Mouse (Mus musculus): ENCODE data around the gene Pitpnm1. TPM values are rescaled to one million over a fixed set of nuclear protein-coding genes. Genes with fewer than 3 reads are reported as not detected.

Pitpnm1 gene
- polyA plus RNA-seq, 1 experiment from 2014 or later: 17.3 TPM

DNA sequence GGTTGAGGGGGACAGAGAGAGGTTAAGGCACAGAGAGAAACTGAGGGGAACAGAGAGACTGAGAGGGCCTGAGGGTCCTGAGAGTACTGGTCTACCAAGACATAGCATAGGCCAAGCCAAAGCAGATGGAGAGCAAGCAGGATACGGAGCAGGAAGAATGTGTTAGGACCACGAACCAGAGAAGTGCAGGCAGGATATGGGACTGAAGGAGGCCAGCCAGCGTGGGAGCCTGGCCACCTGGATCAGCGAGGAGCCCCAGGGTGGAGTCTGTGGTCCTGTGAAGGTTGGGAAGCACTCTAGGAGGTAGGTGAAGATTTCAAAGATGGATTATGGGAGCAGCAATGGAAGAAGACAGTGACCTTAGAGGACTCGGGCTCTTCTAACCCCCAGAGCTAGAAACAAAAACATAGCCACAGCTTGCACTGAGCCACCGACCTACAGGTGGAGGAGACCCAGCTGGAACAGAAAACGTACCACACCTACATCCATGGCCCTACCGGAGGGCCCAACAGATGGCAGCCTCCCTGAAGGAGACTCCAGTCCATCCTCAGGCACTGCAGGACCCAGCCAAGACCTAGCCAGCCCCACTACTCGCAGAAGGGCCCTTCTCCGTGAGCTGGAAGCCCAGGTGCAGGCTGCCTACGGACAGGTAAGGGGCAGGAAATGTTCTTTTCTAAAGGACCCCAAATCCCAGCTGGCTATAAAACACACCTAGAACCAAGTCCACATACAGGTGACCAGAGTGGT is 17.4 kb upstream of the Pitpnm1 start:
- ATAC-seq (ENCODE audit: insufficient number of reproducible peaks, insufficient read depth, low FRiP score, low read depth): no peak
- Histone ChIP-seq H3K9ac (ENCODE audit: low read length) (no peak overlapping the region), H3K27me3 (ENCODE audit: control insufficient read depth, insufficient read depth, low read length) (0 out of 2 replicates have a peak, but pooled peaks cover 5% of the 10 kb centered on the region)

DNA sequence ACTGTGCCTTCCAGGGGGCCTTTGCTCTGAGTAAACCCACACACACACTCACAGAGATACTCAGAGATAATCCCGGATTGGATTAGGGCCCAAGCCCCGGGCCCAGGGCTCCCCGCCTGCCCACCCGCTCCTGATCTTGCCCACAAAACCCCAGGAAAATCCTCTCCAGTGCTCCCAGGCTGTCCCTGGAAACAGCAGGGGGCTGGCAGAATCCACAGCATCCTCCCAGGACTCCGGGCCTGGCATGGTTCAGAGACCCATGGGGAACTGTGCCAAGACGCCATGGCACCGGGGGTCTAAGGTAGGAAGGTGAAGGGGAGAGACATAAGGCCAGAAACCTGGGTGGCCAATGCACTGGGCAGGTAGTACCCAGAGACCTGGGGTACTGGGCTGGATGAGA is 16.5 kb upstream of the Pitpnm1 start:
- Histone ChIP-seq H3K36me3 (ENCODE audit: control insufficient read depth, insufficient read depth, low read length) (no peaks in the 10 kb centered on the region), H3K4me3 (ENCODE audit: control insufficient read depth in 1 of 2, insufficient read depth in 1 of 2, low read depth in 1 of 2, low read length in 2 of 2) (no peak overlapping the region), H3K9me3 (ENCODE audit: control insufficient read depth, low read length) (no peaks in the 10 kb centered on the region), H3K27me3 (ENCODE audit: control insufficient read depth, insufficient read depth, low read length) (0 out of 2 replicates have a peak, but pooled peaks cover 5% of the 10 kb centered on the region), H3K27ac (replicated peaks in 1 of 2; ENCODE audit: control insufficient read depth in 1 of 2, insufficient read depth in 1 of 2, low read depth in 2 of 2, low read length in 2 of 2) (no peak overlapping the region), H3K9ac (ENCODE audit: low read length) (no peak overlapping the region), H3K4me2 (ENCODE audit: low read length) (no peak overlapping the region), H3K4me1 (ENCODE audit: control insufficient read depth in 2 of 2, insufficient read depth in 2 of 2, low read length in 2 of 2) (peaks cover 5 to 9% of the 10 kb centered on the region in 2 experiments; a peak in 3 of 4 replicates)
- no peak for ATAC-seq (ENCODE audit: insufficient number of reproducible peaks, insufficient read depth, low FRiP score, low read depth)
- WGBS: 75% methylated on average over 7 of the region's 7 CpGs

More for the DNA sequence above, 17.4 kb upstream of the Pitpnm1 start:
- WGBS: 72% methylated on average over 11 of the region's 11 CpGs
- Histone ChIP-seq H3K4me3 (ENCODE audit: control insufficient read depth in 1 of 2, insufficient read depth in 1 of 2, low read depth in 1 of 2, low read length in 2 of 2) (no peak overlapping the region), H3K4me1 (ENCODE audit: control insufficient read depth in 2 of 2, insufficient read depth in 2 of 2, low read length in 2 of 2) (peaks cover 5 to 6% of the 10 kb centered on the region in 2 experiments; a peak in 3 of 4 replicates), H3K36me3 (ENCODE audit: control insufficient read depth, insufficient read depth, low read length) (no peaks in the 10 kb centered on the region), H3K27ac (replicated peaks in 1 of 2; ENCODE audit: control insufficient read depth in 1 of 2, insufficient read depth in 1 of 2, low read depth in 2 of 2, low read length in 2 of 2) (no peak overlapping the region), H3K4me2 (ENCODE audit: low read length) (no peak overlapping the region), H3K9me3 (ENCODE audit: control insufficient read depth, low read length) (no peaks in the 10 kb centered on the region)

DNA sequence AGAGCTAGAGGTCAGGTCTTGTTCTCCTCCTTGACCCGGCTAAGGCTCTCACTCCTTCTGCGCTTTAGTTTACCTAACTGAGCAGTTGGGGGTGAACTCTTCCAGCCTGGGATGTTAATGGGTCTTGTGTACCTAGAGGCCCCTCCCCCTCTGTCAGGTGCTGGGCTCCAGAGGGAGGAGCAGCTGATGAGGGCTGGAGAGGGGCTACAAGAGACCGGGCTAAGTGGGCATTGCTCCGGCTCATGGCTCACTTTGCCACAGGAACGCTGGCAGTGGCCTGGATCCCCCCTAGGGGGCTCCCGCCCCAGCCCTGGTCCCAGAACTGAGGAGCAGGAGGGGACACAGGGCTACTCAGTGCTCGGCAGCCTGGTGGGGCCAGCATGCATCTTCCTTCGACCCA is 16.0 kb upstream of the Pitpnm1 start:
- no peak overlapping the region for H3K9ac ChIP-seq (ENCODE audit: low read length)
- H3K27me3 ChIP-seq (ENCODE audit: control insufficient read depth, insufficient read depth, low read length): peaks cover 6% of the 10 kb centered on the region; the same call in 1 of the 2 replicates
- H3K4me2 ChIP-seq (ENCODE audit: low read length): no peak overlapping the region
- no peak overlapping the region for H3K4me3 ChIP-seq (ENCODE audit: control insufficient read depth in 1 of 2, insufficient read depth in 1 of 2, low read depth in 1 of 2, low read length in 2 of 2)
- no peaks in the 10 kb centered on the region for H3K36me3 ChIP-seq (ENCODE audit: control insufficient read depth, insufficient read depth, low read length)
- ATAC-seq (ENCODE audit: insufficient number of reproducible peaks, insufficient read depth, low FRiP score, low read depth): no peak
- H3K27ac ChIP-seq (replicated peaks in 1 of 2; ENCODE audit: control insufficient read depth in 1 of 2, insufficient read depth in 1 of 2, low read depth in 2 of 2, low read length in 2 of 2): no peak overlapping the region
- WGBS: 27% methylated on average over 8 of the region's 8 CpGs
- no peaks in the 10 kb centered on the region for H3K9me3 ChIP-seq (ENCODE audit: control insufficient read depth, low read length)
- peaks cover 5 to 9% of the 10 kb centered on the region in 2 experiments; a peak in 3 of 4 replicates for H3K4me1 ChIP-seq (ENCODE audit: control insufficient read depth in 2 of 2, insufficient read depth in 2 of 2, low read length in 2 of 2)

DNA sequence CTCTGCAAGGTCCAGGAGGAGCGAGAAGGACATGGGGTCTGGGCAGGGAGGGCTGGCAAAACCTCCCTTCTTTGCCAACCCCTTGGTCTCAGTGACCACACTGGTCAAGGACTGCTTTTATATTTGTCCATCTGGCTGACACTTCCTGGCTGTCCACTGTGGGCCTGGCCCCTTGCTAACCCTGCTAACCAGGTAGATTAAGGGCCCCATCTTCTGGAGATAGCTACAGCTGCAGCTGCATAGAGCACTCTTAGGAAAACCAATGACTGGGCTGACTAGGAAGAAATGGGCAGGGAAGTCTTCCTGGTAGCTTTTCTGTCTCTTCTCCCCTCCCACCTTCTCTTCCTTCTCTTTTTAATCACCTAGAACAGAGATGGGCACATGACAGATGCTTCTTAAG is 14.8 kb upstream of the Pitpnm1 start:
- Histone ChIP-seq H3K4me3 (ENCODE audit: control insufficient read depth in 1 of 2, insufficient read depth in 1 of 2, low read depth in 1 of 2, low read length in 2 of 2) (no peak overlapping the region), H3K9me3 (ENCODE audit: control insufficient read depth, low read length) (no peaks in the 10 kb centered on the region), H3K27me3 (ENCODE audit: control insufficient read depth, insufficient read depth, low read length) (peaks cover 14% of the 10 kb centered on the region), H3K4me1 (ENCODE audit: control insufficient read depth in 2 of 2, insufficient read depth in 2 of 2, low read length in 2 of 2) (peaks cover 5 to 9% of the 10 kb centered on the region in 2 experiments; a peak in 3 of 4 replicates), H3K9ac (ENCODE audit: low read length) (no peak overlapping the region), H3K36me3 (ENCODE audit: control insufficient read depth, insufficient read depth, low read length) (no peaks in the 10 kb centered on the region), H3K27ac (replicated peaks in 1 of 2; ENCODE audit: control insufficient read depth in 1 of 2, insufficient read depth in 1 of 2, low read depth in 2 of 2, low read length in 2 of 2) (no peak overlapping the region), H3K4me2 (ENCODE audit: low read length) (no peak overlapping the region)
- ATAC-seq (ENCODE audit: insufficient number of reproducible peaks, insufficient read depth, low FRiP score, low read depth): no peak
- 100% methylated on average over 1 of the region's 1 CpGs for WGBS

DNA sequence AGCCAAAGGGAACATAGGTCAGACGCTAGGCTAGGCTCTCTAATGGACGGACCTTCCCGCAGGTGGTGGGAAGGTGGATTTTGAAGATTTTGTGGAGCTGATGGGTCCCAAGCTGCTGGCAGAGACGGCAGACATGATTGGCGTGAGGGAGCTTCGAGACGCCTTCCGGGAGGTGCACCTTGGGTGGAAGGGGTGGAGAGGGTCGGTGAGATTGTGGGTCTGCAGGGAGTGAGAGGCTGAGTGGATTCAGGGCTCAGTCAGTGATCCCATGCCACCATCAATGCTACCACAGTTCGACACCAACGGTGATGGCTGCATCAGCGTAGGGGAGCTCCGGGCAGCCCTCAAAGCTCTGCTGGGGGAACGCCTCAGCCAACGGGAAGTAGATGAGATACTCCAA is 13.6 kb upstream of the Pitpnm1 start:
- Histone ChIP-seq H3K36me3 (ENCODE audit: control insufficient read depth, insufficient read depth, low read length) (no peaks in the 10 kb centered on the region), H3K4me3 (ENCODE audit: control insufficient read depth in 1 of 2, insufficient read depth in 1 of 2, low read depth in 1 of 2, low read length in 2 of 2) (no peak overlapping the region), H3K4me1 (ENCODE audit: control insufficient read depth in 2 of 2, insufficient read depth in 2 of 2, low read length in 2 of 2) (peaks cover 5 to 9% of the 10 kb centered on the region in 2 experiments; a peak in 3 of 4 replicates), H3K9ac (ENCODE audit: low read length) (no peak overlapping the region), H3K9me3 (ENCODE audit: control insufficient read depth, low read length) (no peaks in the 10 kb centered on the region), H3K27me3 (ENCODE audit: control insufficient read depth, insufficient read depth, low read length) (peaks cover 14% of the 10 kb centered on the region), H3K4me2 (ENCODE audit: low read length) (no peak overlapping the region), H3K27ac (replicated peaks in 1 of 2; ENCODE audit: control insufficient read depth in 1 of 2, insufficient read depth in 1 of 2, low read depth in 2 of 2, low read length in 2 of 2) (no peak overlapping the region)
- WGBS: 87% methylated on average over 15 of the region's 15 CpGs
- no peak for ATAC-seq (ENCODE audit: insufficient number of reproducible peaks, insufficient read depth, low FRiP score, low read depth)

DNA sequence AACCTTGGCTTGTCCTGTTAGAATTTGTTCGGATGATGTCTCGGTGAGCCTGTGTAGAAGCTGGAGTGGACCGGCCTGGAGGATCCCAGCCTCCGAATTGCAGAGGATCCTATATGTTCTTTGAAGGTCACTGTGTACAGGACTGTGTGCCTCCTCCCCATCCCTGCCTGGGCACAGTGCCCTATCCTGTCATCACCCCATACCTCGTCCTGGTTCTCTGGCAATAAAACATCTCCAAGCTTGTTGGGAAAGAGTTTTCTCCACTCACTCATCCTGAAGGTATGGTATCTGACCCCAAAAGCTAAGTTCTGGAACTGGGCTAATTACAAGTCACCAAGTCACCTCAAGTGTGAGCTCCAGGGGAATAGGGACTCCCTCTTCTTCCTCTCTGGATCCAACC is 12.7 kb upstream of the Pitpnm1 start:
- H3K4me3 ChIP-seq (ENCODE audit: control insufficient read depth in 1 of 2, insufficient read depth in 1 of 2, low read depth in 1 of 2, low read length in 2 of 2): no peak overlapping the region
- 55% methylated on average over 5 of the region's 5 CpGs for WGBS
- H3K9ac ChIP-seq (ENCODE audit: low read length): no peak overlapping the region
- H3K27ac ChIP-seq (replicated peaks in 1 of 2; ENCODE audit: control insufficient read depth in 1 of 2, insufficient read depth in 1 of 2, low read depth in 2 of 2, low read length in 2 of 2): no peak overlapping the region
- no peaks in the 10 kb centered on the region for H3K9me3 ChIP-seq (ENCODE audit: control insufficient read depth, low read length)
- no peak overlapping the region for H3K4me2 ChIP-seq (ENCODE audit: low read length)
- no peaks in the 10 kb centered on the region for H3K36me3 ChIP-seq (ENCODE audit: control insufficient read depth, insufficient read depth, low read length)
- H3K4me1 ChIP-seq (ENCODE audit: control insufficient read depth in 2 of 2, insufficient read depth in 2 of 2, low read length in 2 of 2): peaks cover 5 to 9% of the 10 kb centered on the region in 2 experiments; a peak in 3 of 4 replicates
- ATAC-seq (ENCODE audit: insufficient number of reproducible peaks, insufficient read depth, low FRiP score, low read depth): no peak; the same call in 1 of the 2 replicates
- peaks cover 14% of the 10 kb centered on the region for H3K27me3 ChIP-seq (ENCODE audit: control insufficient read depth, insufficient read depth, low read length)

DNA sequence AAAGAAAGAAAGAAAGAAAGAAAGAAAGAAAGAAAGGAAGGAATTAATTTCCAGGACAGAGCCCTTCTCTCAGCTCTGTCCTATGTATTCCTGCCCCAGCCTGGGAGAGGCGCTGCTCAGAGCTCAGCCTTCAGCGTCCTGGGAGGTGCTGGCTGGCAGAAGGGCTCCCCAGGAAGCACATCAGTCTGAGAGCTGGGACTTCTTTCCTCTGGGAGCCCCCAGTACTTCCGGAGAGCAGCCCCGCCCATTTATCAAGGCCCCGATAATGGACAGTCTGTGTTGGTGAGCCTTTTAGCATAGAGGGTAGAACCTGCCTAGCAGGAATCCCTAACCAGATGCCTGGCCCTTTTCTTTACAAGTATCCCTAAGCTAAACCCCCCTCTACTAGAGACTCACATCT is 11.7 kb upstream of the Pitpnm1 start:
- Histone ChIP-seq H3K27ac (replicated peaks in 1 of 2; ENCODE audit: control insufficient read depth in 1 of 2, insufficient read depth in 1 of 2, low read depth in 2 of 2, low read length in 2 of 2) (no peak overlapping the region), H3K4me2 (ENCODE audit: low read length) (no peak overlapping the region), H3K27me3 (ENCODE audit: control insufficient read depth, insufficient read depth, low read length) (peaks cover 9% of the 10 kb centered on the region), H3K4me3 (ENCODE audit: control insufficient read depth in 1 of 2, insufficient read depth in 1 of 2, low read depth in 1 of 2, low read length in 2 of 2) (no peak overlapping the region), H3K9me3 (ENCODE audit: control insufficient read depth, low read length) (no peaks in the 10 kb centered on the region), H3K36me3 (ENCODE audit: control insufficient read depth, insufficient read depth, low read length) (no peaks in the 10 kb centered on the region), H3K4me1 (ENCODE audit: control insufficient read depth in 2 of 2, insufficient read depth in 2 of 2, low read length in 2 of 2) (peaks cover 5 to 9% of the 10 kb centered on the region in 2 experiments; a peak in 3 of 4 replicates), H3K9ac (ENCODE audit: low read length) (no peak overlapping the region)
- 34% methylated on average over 5 of the region's 5 CpGs for WGBS
- ATAC-seq (ENCODE audit: insufficient number of reproducible peaks, insufficient read depth, low FRiP score, low read depth): no peak

All from heart, embryonic 14.5 days (tissue).